Mouse (Mus musculus) myocyte (in vitro differentiated cells): Measurements from ENCODE around the gene Sc5d.

Source experiments
- E2F4 ChIP-seq: IDR thresholded peaks from one replicate; pipeline ENCODE4 v1.6.1; 2011; ENCODE audit warnings: mild to moderate bottlenecking, control low read depth, moderate library complexity; ENCODE audit not compliant: insufficient read depth
- MAX ChIP-seq: IDR thresholded peaks from one replicate; pipeline ENCODE4 v1.6.1; 2011; ENCODE audit warnings: low read depth, mild to moderate bottlenecking, control low read depth
- MYOD1 ChIP-seq, 3 experiments: IDR thresholded peaks; one replicate each; pipeline ENCODE4 v1.6.1; 2011; ENCODE audit warnings: control low read depth in 2 of 3, low read depth in 2 of 3, mild to moderate bottlenecking in 2 of 3, moderate library complexity in 1 of 3; ENCODE audit not compliant: insufficient read length in 2 of 3, control insufficient read depth in 1 of 3
- MYOG ChIP-seq, 3 experiments: IDR thresholded peaks; one replicate each; pipeline ENCODE4 v1.6.1; 2011; ENCODE audit warnings: control low read depth in 2 of 3, low read depth in 2 of 3, mild to moderate bottlenecking in 2 of 3; ENCODE audit not compliant: insufficient read length in 2 of 3, control insufficient read depth in 1 of 3, insufficient read depth in 1 of 3
- POLR2A ChIP-seq: IDR thresholded peaks from one replicate; pipeline ENCODE4 v1.6.1; 2011; ENCODE audit warnings: low read depth, mild to moderate bottlenecking, control low read depth, moderate library complexity; ENCODE audit not compliant: insufficient read length
- POLR2AphosphoS2 ChIP-seq: IDR thresholded peaks from one replicate; pipeline ENCODE4 v1.6.1; 2011; ENCODE audit warnings: low read depth, control low read depth; ENCODE audit not compliant: insufficient read length
- REST ChIP-seq: IDR thresholded peaks from one replicate; pipeline ENCODE4 v1.6.1; 2011; ENCODE audit warnings: mild to moderate bottlenecking, control low read depth, moderate library complexity; ENCODE audit not compliant: insufficient read depth, insufficient read length
- TCF12 ChIP-seq: IDR thresholded peaks from one replicate; pipeline ENCODE4 v1.6.1; 2011; ENCODE audit warnings: mild to moderate bottlenecking, control low read depth; ENCODE audit not compliant: poor library complexity, insufficient read depth, severe bottlenecking
- TCF3 ChIP-seq: IDR thresholded peaks from one replicate; pipeline ENCODE4 v1.6.1; 2011; ENCODE audit warnings: low read depth, control low read depth; ENCODE audit not compliant: insufficient read length
- USF1 ChIP-seq: IDR thresholded peaks from one replicate; pipeline ENCODE4 v1.6.1; 2011; ENCODE audit warnings: low read depth, mild to moderate bottlenecking, control low read depth, moderate library complexity

DNA sequence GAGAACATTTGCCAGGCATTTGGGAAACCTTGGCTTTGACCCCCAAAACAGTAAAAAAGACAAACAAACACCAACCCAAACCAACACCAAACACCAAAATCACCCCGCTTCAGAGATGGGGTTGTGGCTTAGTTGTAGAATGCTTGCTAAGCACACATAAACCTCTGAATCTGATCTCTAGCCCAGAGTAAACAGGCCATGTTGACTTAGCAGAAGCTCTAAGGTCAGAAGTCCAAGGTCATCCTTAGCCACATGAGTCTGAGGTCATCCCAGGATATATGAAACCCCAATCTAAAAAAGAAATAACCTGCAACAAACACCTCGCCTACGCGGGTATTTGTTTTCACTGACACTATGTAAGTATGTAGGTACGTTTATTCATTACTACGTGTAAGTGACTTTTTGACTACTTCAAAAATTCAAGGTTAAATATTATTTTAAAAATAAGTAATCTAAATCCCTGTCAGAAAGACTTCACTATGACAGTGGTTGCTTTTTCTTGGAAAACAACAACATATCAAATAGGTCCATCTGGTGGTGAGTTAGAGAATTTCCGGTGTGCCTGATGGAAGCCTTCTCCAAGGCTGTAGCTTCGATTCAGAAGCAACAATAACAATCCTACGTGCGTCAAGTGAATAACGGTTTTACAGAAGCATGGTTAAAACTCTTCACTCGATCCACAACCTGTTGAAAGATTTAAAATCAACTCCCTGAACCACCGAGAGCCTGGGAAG lies 11.1 kb upstream of the Sc5d start:
- TF ChIP-seq TCF12 (no peak), MAX (no peak), TCF3 (no peak), POLR2A (no peak), USF1 (no peak), MYOG (IDR thresholded peaks at IDR 0.05; ENCODE audit: control insufficient read depth in 1 of 3, insufficient read depth in 1 of 3, insufficient read length in 2 of 3, low read depth in 2 of 3) (no peak), REST (no peak), MYOD1 (IDR thresholded peaks at IDR 0.05; ENCODE audit: control insufficient read depth in 1 of 3, insufficient read length in 2 of 3, low read depth in 2 of 3) (no peak), E2F4 (no peak), POLR2AphosphoS2 (no peak)
